Mouse (Mus musculus) G1E (cell line): ENCODE measurements around the gene Acat2. TPM values are rescaled to one million over a fixed set of nuclear protein-coding genes. Genes with fewer than 3 reads are reported as not detected.

Source experiments
- ATAC-seq: 2 replicates; pipeline ENCODE4 v1.8.0; 2016; ENCODE audit warnings: mild to moderate bottlenecking; ENCODE audit not compliant: insufficient number of reproducible peaks, poor library complexity, low FRiP score, severe bottlenecking; ENCODE audit errors: extremely low read depth
- DNase-seq: peaks from one replicate; pipeline ENCODE4 v3.0.0; 2012; ENCODE audit warnings: low spot score
- H3K27me3 ChIP-seq: 2 replicates; pipeline ENCODE4 v1.6.1; 2012; ENCODE audit warnings: mild to moderate bottlenecking, low read length, inconsistent platforms; ENCODE audit not compliant: insufficient read depth
- H3K36me3 ChIP-seq: replicated peaks from 2 replicates; pipeline ENCODE3; 2012; ENCODE audit warnings: mild to moderate bottlenecking, inconsistent platforms
- H3K4me1 ChIP-seq: 2 replicates; pipeline ENCODE4 v1.6.1; 2012; ENCODE audit warnings: low read depth, low read length, inconsistent platforms, mixed read lengths; ENCODE audit not compliant: insufficient read depth
- H3K4me3 ChIP-seq: 2 replicates; pipeline ENCODE4 v1.5.1; 2012; ENCODE audit warnings: low read depth, mild to moderate bottlenecking, inconsistent platforms, low read length, moderate library complexity, mixed read lengths
- H3K9me3 ChIP-seq: replicated peaks from 2 replicates; pipeline ENCODE4 v1.6.1; 2012; ENCODE audit warnings: inconsistent platforms
- CTCF ChIP-seq: IDR thresholded peaks from 2 replicates; pipeline ENCODE4 v1.5.1; 2012; ENCODE audit warnings: low read depth, low read length, inconsistent platforms, mixed read lengths
- GATA1 ChIP-seq: IDR thresholded peaks from 2 replicates; pipeline ENCODE4 v1.6.1; 2012; ENCODE audit warnings: borderline replicate concordance, low read length, inconsistent platforms, mixed read lengths
- GATA2 ChIP-seq: IDR thresholded peaks from 2 replicates; pipeline ENCODE4 v1.6.1; 2012; ENCODE audit warnings: low read depth, low read length, inconsistent platforms, borderline replicate concordance
- POLR2AphosphoS5 ChIP-seq: IDR thresholded peaks from 2 replicates; pipeline ENCODE4 v1.6.1; 2012; ENCODE audit warnings: low read depth, low read length, inconsistent platforms; ENCODE audit not compliant: insufficient replicate concordance
- TAL1 ChIP-seq: conservative IDR thresholded peaks from 2 replicates; pipeline ENCODE4 v1.6.1; 2012; ENCODE audit warnings: low read depth, low read length, inconsistent platforms, mixed read lengths
- polyA plus RNA-seq: library from polyadenylated mRNA; stranded (reverse); fragments of >175 nt; gene quantifications from 2 replicates; pipeline ENCODE4 v1.2.3, GENCODE M21; 2012
- total RNA-seq, 2 experiments: library from RNA; stranded (forward) in 1 of 2; stranded (reverse) in 1 of 2; fragments of 200-1000 nt in 1 of 2; fragments of >200 nt in 1 of 2; fragmentation: Nextera tagmentation in 1 of 2; gene quantifications; 2 replicates each; pipeline ENCODE4 v1.2.3; 2014 to 2017

Acat2 gene
- total and polyA plus RNA-seq, 3 experiments = 14.4 to 98.6 (median 36.6) TPM

- Histone ChIP-seq H3K4me3 (no peak overlapping the region), H3K36me3 (peaks cover 70% of the 10 kb centered on the region), H3K4me1 (peaks cover 15% of the 10 kb centered on the region), H3K27me3 (no peaks in the 10 kb centered on the region), H3K9me3 (no peaks in the 10 kb centered on the region)
- DNase-seq = no peak
- TF ChIP-seq POLR2AphosphoS5 (no peak), CTCF (no peak), GATA1 (no peak), GATA2 (no peak), TAL1 (no peak)
- no peak for ATAC-seq
These were observed 35.5 kb downstream of the Acat2 start for GRCm38 (mm10) chr17:12925001-12925400.

- H3K27me3 ChIP-seq = no peaks in the 10 kb centered on the region
- no peaks in the 10 kb centered on the region for H3K9me3 ChIP-seq
- ATAC-seq = no peak
- peaks cover 30% of the 10 kb centered on the region for H3K4me1 ChIP-seq
- peaks cover 74% of the 10 kb centered on the region for H3K36me3 ChIP-seq
- H3K4me3 ChIP-seq = no peak overlapping the region
- no peak for TF ChIP-seq GATA2
- no peak for TF ChIP-seq POLR2AphosphoS5
- no peak for TF ChIP-seq TAL1
- TF ChIP-seq CTCF = no peak
- TF ChIP-seq GATA1 = no peak
- no peak for DNase-seq
These were observed 39.5 kb downstream of the Acat2 start for GRCm38 (mm10) chr17:12921073-12921472.

GRCm38 (mm10) chr17:12916588-12917380, 43.8 kb downstream of the Acat2 start:
- H3K27me3 ChIP-seq = no peaks in the 10 kb centered on the region
- TF ChIP-seq POLR2AphosphoS5 (no peak), TAL1 (no peak), GATA1 (no peak), GATA2 (no peak), CTCF (no peak)
- H3K9me3 ChIP-seq = no peaks in the 10 kb centered on the region
- peaks cover 56% of the 10 kb centered on the region for H3K36me3 ChIP-seq
- H3K4me3 ChIP-seq = peak overlapping the region; percentile 92
- peaks cover 45% of the 10 kb centered on the region for H3K4me1 ChIP-seq
- ATAC-seq = no peak
- DNase-seq = peak; percentile 29

- H3K4me3 ChIP-seq = peak within 1 kb of the TSS; percentile 92
- TF ChIP-seq GATA1 = no peak
- TF ChIP-seq GATA2 = no peak
- TF ChIP-seq TAL1 = no peak
- TF ChIP-seq CTCF = no peak
- H3K27me3 ChIP-seq = no peaks in the 10 kb centered on the region
- DNase-seq (peak; percentile 93), ATAC-seq (peak; percentile 99)
- peaks cover 42% of the 10 kb centered on the region for H3K4me1 ChIP-seq
- H3K36me3 ChIP-seq = peaks cover 55% of the 10 kb centered on the region
- H3K9me3 ChIP-seq = no peaks in the 10 kb centered on the region
These were observed 44.5 kb downstream of the Acat2 start, which contains the start of gene Mrpl18 for GRCm38 (mm10) chr17:12915881-12916583. Gene Mrpl18, minus strand, starts transcription at chr17:12916345.

GRCm38 (mm10) chr17:12915488-12915880, 45.1 kb downstream of the Acat2 start, which contains the start of gene Tcp1:
Gene Tcp1, plus strand, starts transcription at chr17:12915701.
- Histone ChIP-seq H3K4me1 (peaks cover 41% of the 10 kb centered on the region), H3K36me3 (peaks cover 57% of the 10 kb centered on the region), H3K27me3 (no peaks in the 10 kb centered on the region), H3K4me3 (peak within 1 kb of the TSS; percentile 92), H3K9me3 (no peaks in the 10 kb centered on the region)
- DNase-seq = no peak
- no peak for ATAC-seq
- no peak for TF ChIP-seq POLR2AphosphoS5
- no peak for TF ChIP-seq GATA1
- no peak for TF ChIP-seq CTCF
- no peak for TF ChIP-seq TAL1
- no peak for TF ChIP-seq GATA2

- DNase-seq (no peak), ATAC-seq (no peak)
- H3K27me3 ChIP-seq = no peaks in the 10 kb centered on the region
- peaks cover 22% of the 10 kb centered on the region for H3K4me1 ChIP-seq
- H3K36me3 ChIP-seq = peaks cover 73% of the 10 kb centered on the region
- no peak overlapping the region for H3K4me3 ChIP-seq
- H3K9me3 ChIP-seq = no peaks in the 10 kb centered on the region
- TF ChIP-seq CTCF = no peak
- no peak for TF ChIP-seq POLR2AphosphoS5
- no peak for TF ChIP-seq GATA1
- no peak for TF ChIP-seq GATA2
- no peak for TF ChIP-seq TAL1
These were observed 50.2 kb downstream of the Acat2 start for GRCm38 (mm10) chr17:12910391-12910790.
